Mouse (Mus musculus): ENCODE measurements around the gene Gm45808. TPM values are rescaled to one million over a fixed set of nuclear protein-coding genes. Genes with fewer than 3 reads are reported as not detected.
"Not testable (repeated sequence)": the region's sequence is repeated elsewhere in the genome, so short reads cannot be mapped to it uniquely, and the experiment has no call there.

Gene Gm45808
- polyA plus RNA-seq, 1 experiment from 2014 or later, result not detected

- no peak overlapping the region for H3K27ac ChIP-seq
- no peak overlapping the region for H3K9ac ChIP-seq
- H3K36me3 ChIP-seq, result peaks cover 46% of the 10 kb centered on the region
- H3K4me3 ChIP-seq (replicated peaks), result no peak overlapping the region
- H3K4me2 ChIP-seq, result no peak overlapping the region
- WGBS, result 79% methylated on average over 6 of the region's 6 CpGs
- H3K4me1 ChIP-seq, result peaks cover 25% of the 10 kb centered on the region
- ATAC-seq (replicated peaks; ENCODE audit: low FRiP score), result no peak
- no peaks in the 10 kb centered on the region for H3K9me3 ChIP-seq (replicated peaks)
- H3K27me3 ChIP-seq, result no peaks in the 10 kb centered on the region
These were observed 21.0 kb upstream of the Gm45808 start for GRCm38 (mm10) chr7:45507583-45507982.

DNA sequence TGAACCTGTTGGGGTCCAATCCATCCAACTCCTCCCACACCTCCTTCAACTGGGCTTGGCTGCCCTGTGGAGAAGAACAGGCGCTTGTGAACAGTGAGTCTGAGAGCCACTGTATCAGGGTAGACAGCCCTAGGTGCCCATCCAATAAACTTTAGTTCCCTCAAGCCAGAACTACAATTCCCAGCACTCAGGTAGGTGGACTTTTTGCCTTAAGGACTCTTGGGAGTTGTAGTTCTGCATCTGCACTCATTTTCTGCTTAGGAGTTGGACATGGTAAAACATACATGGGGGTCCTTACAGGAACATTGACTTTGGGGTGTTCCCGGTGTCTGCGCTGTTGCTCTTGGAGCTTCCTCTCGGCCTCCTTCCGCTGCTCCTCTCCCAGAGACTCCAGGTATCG is 11.8 kb upstream of the Gm45808 start:
- Histone ChIP-seq H3K9ac (no peak overlapping the region), H3K4me1 (no peaks in the 10 kb centered on the region), H3K9me3 (replicated peaks) (no peaks in the 10 kb centered on the region), H3K27me3 (no peaks in the 10 kb centered on the region), H3K4me2 (no peak overlapping the region), H3K27ac (no peak overlapping the region), H3K36me3 (peaks cover 97% of the 10 kb centered on the region), H3K4me3 (replicated peaks) (no peak overlapping the region)
- WGBS, result 97% methylated on average over 6 of the region's 6 CpGs
- ATAC-seq (replicated peaks; ENCODE audit: low FRiP score), result no peak

GRCm38 (mm10) chr7:45494548-45494947 is 7.9 kb upstream of the Gm45808 start:
- H3K9me3 ChIP-seq (replicated peaks), result no peaks in the 10 kb centered on the region
- WGBS, result 86% methylated on average over 9 of the region's 9 CpGs
- H3K27ac ChIP-seq, result no peak overlapping the region
- H3K4me3 ChIP-seq (replicated peaks), result no peak overlapping the region
- H3K9ac ChIP-seq, result no peak overlapping the region
- ATAC-seq (replicated peaks; ENCODE audit: low FRiP score), result no peak
- no peaks in the 10 kb centered on the region for H3K27me3 ChIP-seq
- H3K4me1 ChIP-seq, result peaks cover 15% of the 10 kb centered on the region
- no peak overlapping the region for H3K4me2 ChIP-seq
- peaks cover 75% of the 10 kb centered on the region for H3K36me3 ChIP-seq

DNA sequence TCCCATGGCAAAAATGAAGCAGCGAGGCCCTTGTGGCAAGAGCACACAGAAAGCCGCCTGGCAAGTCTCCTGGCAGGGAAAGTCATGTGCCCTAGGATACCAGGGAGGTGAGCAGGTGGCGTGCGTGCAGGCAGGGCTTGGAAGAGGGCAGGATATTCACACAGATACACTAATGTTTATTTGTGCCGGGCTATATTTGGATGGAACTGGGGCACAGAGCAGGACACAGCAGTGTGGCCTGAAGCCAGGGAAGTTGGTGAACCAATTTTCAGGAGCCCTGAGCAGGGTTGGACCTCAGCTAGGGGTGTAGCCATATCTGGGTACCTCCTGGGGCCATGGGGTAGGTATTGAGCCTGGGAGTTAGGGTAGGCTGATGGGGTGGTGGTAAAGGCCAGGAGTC is 6.3 kb upstream of the Gm45808 start:
- WGBS, result 92% methylated on average over 5 of the region's 5 CpGs
- H3K36me3 ChIP-seq, result peaks cover 59% of the 10 kb centered on the region

DNA sequence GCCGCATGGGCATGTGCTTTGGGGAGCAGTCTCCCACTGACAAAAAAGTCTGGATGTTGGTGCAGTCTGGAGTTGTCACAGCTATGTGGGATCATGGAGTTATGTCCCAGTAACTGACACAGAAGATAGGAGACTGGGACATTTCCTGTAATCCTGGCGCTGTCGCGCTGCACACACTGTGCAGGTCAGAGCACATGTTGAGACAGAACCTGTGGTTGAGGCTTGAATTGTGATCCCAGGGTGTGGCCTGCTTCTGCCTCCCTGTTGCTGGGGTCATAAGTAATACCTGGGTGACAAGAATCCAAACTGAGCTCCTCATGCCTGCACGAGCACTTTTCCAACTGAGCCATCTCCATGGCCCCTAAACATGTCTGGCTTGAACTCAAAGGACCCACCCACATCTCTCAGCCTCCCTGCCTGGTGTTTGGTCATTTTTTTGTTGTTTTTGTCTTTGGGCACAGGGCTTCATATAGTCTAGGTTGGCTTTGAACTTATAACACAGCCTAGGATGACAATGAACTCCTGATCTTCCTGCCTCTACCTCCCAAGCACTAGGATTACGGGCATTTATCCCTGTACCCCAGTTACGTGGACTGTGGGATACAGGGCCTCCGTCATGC is 5.7 kb upstream of the Gm45808 start:
- Histone ChIP-seq H3K27ac (no peak overlapping the region), H3K4me1 (peaks cover 34% of the 10 kb centered on the region), H3K4me3 (replicated peaks) (no peak overlapping the region), H3K4me2 (no peak overlapping the region), H3K27me3 (no peaks in the 10 kb centered on the region), H3K9ac (no peak overlapping the region), H3K36me3 (peaks cover 53% of the 10 kb centered on the region), H3K9me3 (replicated peaks) (no peaks in the 10 kb centered on the region)
- WGBS, result 95% methylated on average over 8 of the region's 8 CpGs
- no peak for ATAC-seq (replicated peaks; ENCODE audit: low FRiP score)

More for the DNA sequence above, 6.3 kb upstream of the Gm45808 start:
- no peak overlapping the region for H3K4me3 ChIP-seq (replicated peaks)
- H3K9ac ChIP-seq, result no peak overlapping the region
- no peak overlapping the region for H3K4me2 ChIP-seq
- no peak overlapping the region for H3K27ac ChIP-seq
- peaks cover 28% of the 10 kb centered on the region for H3K4me1 ChIP-seq
- ATAC-seq (replicated peaks; ENCODE audit: low FRiP score), result no peak
- H3K27me3 ChIP-seq, result no peaks in the 10 kb centered on the region
- H3K9me3 ChIP-seq (replicated peaks), result no peaks in the 10 kb centered on the region

DNA sequence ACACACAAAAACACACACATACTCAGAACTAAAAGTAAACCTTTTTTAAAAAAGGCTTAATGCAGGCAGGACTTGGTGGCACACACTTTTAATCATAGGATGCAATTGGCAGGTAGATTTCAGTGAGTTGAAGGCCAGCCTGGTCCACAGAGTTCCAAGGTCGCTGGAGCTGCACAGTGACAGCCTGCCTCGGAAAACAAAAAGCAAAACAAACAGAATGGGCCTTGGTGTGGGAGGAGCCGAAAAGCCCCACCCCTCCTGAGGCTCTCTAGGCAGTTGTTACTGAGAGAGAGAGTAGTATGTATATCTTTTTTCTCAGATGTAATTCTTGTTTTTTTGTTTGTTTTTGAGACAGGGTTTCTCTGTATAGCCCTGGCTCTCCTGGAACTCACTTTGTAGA is 4.7 kb upstream of the Gm45808 start:
- Histone ChIP-seq H3K9me3 (replicated peaks) (no peaks in the 10 kb centered on the region), H3K4me1 (peaks cover 34% of the 10 kb centered on the region), H3K4me3 (replicated peaks) (no peak overlapping the region), H3K27ac (peak overlapping the region; percentile 42; the same call in 1 of the 2 replicates), H3K9ac (no peak overlapping the region), H3K4me2 (peak overlapping the region; percentile 38; the same call in 1 of the 2 replicates), H3K27me3 (no peaks in the 10 kb centered on the region), H3K36me3 (peaks cover 42% of the 10 kb centered on the region)
- WGBS, result 11% methylated on average over 3 of the region's 3 CpGs
- 0 out of 2 replicates have a peak, but pooled peaks have one; percentile 34 for ATAC-seq (replicated peaks; ENCODE audit: low FRiP score)

GRCm38 (mm10) chr7:45490822-45491221 is 4.2 kb upstream of the Gm45808 start:
- WGBS, result 18% methylated on average over 9 of the region's 9 CpGs
- Histone ChIP-seq H3K9ac (no peak overlapping the region), H3K4me1 (peaks cover 34% of the 10 kb centered on the region), H3K4me2 (0 out of 2 replicates have a peak overlapping the region, but pooled peaks have one; percentile 38), H3K36me3 (peaks cover 38% of the 10 kb centered on the region), H3K9me3 (replicated peaks) (no peaks in the 10 kb centered on the region), H3K27ac (peak overlapping the region; percentile 42; the same call in 1 of the 2 replicates), H3K4me3 (replicated peaks) (no peak overlapping the region), H3K27me3 (no peaks in the 10 kb centered on the region)
- ATAC-seq (replicated peaks; ENCODE audit: low FRiP score), result no peak

- Histone ChIP-seq H3K4me3 (replicated peaks) (no peak overlapping the region), H3K27ac (no peak overlapping the region), H3K9me3 (replicated peaks) (no peaks in the 10 kb centered on the region), H3K9ac (no peak overlapping the region), H3K4me2 (no peak overlapping the region), H3K27me3 (no peaks in the 10 kb centered on the region), H3K4me1 (peaks cover 34% of the 10 kb centered on the region), H3K36me3 (peaks cover 25% of the 10 kb centered on the region)
- no peak for ATAC-seq (replicated peaks; ENCODE audit: low FRiP score)
- WGBS, result 65% methylated on average over 7 of the region's 7 CpGs
These were observed 3.0 kb upstream of the Gm45808 start for GRCm38 (mm10) chr7:45489578-45489977.

- WGBS, result 11% methylated on average over 38 of the region's 38 CpGs
- Histone ChIP-seq H3K4me1 (peaks cover 34% of the 10 kb centered on the region), H3K36me3 (peaks cover 15% of the 10 kb centered on the region), H3K27me3 (no peaks in the 10 kb centered on the region), H3K9me3 (replicated peaks) (no peaks in the 10 kb centered on the region), H3K27ac (peak within 1 kb of the TSS; percentile 78), H3K4me3 (replicated peaks) (peak within 1 kb of the TSS; percentile 50), H3K4me2 (peak within 1 kb of the TSS; percentile 75), H3K9ac (peak within 1 kb of the TSS; percentile 53)
- ATAC-seq (replicated peaks; ENCODE audit: low FRiP score), result peak; percentile 48
These were observed 1.9 kb upstream of the Gm45808 start, which contains the start of gene Dhdh for GRCm38 (mm10) chr7:45488293-45489204. Gene Dhdh (minus strand): TSS chr7:45488805.

GRCm38 (mm10) chr7:45487861-45488292 is 1.3 kb upstream of the Gm45808 start:
- Histone ChIP-seq H3K4me2 (peak overlapping the region; percentile 75), H3K4me1 (peaks cover 34% of the 10 kb centered on the region), H3K9me3 (replicated peaks) (no peaks in the 10 kb centered on the region), H3K27ac (peak overlapping the region; percentile 78), H3K27me3 (no peaks in the 10 kb centered on the region), H3K9ac (no peak overlapping the region), H3K4me3 (replicated peaks) (peak overlapping the region; percentile 50), H3K36me3 (peaks cover 8% of the 10 kb centered on the region)
- peak; percentile 33; the same call in 1 of the 2 replicates for ATAC-seq (replicated peaks; ENCODE audit: low FRiP score)
- 35% methylated on average over 11 of the region's 11 CpGs for WGBS

- Histone ChIP-seq H3K4me2 (no peak overlapping the region), H3K36me3 (no peaks in the 10 kb centered on the region), H3K27ac (no peak overlapping the region), H3K4me3 (replicated peaks) (no peak overlapping the region), H3K27me3 (no peaks in the 10 kb centered on the region), H3K4me1 (peaks cover 26% of the 10 kb centered on the region), H3K9ac (no peak overlapping the region), H3K9me3 (replicated peaks) (no peaks in the 10 kb centered on the region)
- 72% methylated on average over 7 of the region's 7 CpGs for WGBS
- ATAC-seq (replicated peaks; ENCODE audit: low FRiP score), result no peak
These were observed 453 bp downstream of the Gm45808 start for GRCm38 (mm10) chr7:45486158-45486557.

DNA sequence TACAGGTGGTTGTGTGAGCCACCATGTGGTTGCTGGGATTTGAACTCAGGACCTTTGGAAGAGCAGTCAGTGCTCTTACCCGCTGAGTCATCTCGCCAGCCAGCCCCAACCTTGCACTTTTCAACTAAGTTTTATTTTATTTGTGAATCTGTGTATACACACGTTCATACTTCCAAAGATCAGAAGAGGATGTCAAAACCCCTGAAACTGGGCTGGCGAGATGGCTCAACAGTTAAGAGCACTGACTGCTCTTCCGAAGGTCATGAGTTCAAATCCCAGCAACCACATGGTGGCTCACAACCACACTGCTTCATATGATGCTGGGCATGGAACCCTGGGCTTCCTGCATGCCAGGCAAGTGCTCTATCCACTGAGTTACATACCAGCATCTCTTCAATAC is 1.6 kb downstream of the Gm45808 start:
- 93% methylated on average over 5 of the region's 5 CpGs for WGBS
- H3K9me3 ChIP-seq (replicated peaks); H3K27me3 ChIP-seq; H3K9ac ChIP-seq; H3K27ac ChIP-seq; H3K4me2 ChIP-seq; H3K36me3 ChIP-seq; H3K4me3 ChIP-seq (replicated peaks); ATAC-seq (replicated peaks; ENCODE audit: low FRiP score): not testable (repeated sequence)
- peaks cover 19% of the 10 kb centered on the region for H3K4me1 ChIP-seq

Measured in kidney, embryonic 15.5 days (tissue).